Mouse (Mus musculus): ENCODE measurements around the gene Grtp1. TPM values are rescaled to one million over a fixed set of nuclear protein-coding genes. Genes with fewer than 3 reads are reported as not detected.

The Grtp1 gene
- 0.27 TPM in 1 of 2 replicates, not detected in the other for total RNA-seq (2017)

- 0 out of 2 replicates have a peak, but pooled peaks have one; percentile 7 for ATAC-seq (replicated peaks; ENCODE audit: low read depth, poor library complexity, severe bottlenecking)
These were observed at the start of gene Grtp1 for GRCm38 (mm10) chr8:13200301-13201012. Gene Grtp1 (minus strand): TSS chr8:13200620.

- no peak for ATAC-seq (replicated peaks; ENCODE audit: low read depth, poor library complexity, severe bottlenecking)
These were observed 44.0 kb upstream of the Grtp1 start for GRCm38 (mm10) chr8:13244343-13244880.

GRCm38 (mm10) chr8:13242985-13243870, 42.8 kb upstream of the Grtp1 start:
- no peak for ATAC-seq (replicated peaks; ENCODE audit: low read depth, poor library complexity, severe bottlenecking)

- ATAC-seq (replicated peaks; ENCODE audit: low read depth, poor library complexity, severe bottlenecking): no peak
These were observed 40.3 kb upstream of the Grtp1 start for GRCm38 (mm10) chr8:13240691-13241090.

- no peak for ATAC-seq (replicated peaks; ENCODE audit: low read depth, poor library complexity, severe bottlenecking)
These were observed 39.6 kb upstream of the Grtp1 start for GRCm38 (mm10) chr8:13240055-13240454.

GRCm38 (mm10) chr8:13234803-13235202, 34.4 kb upstream of the Grtp1 start:
- ATAC-seq (replicated peaks; ENCODE audit: low read depth, poor library complexity, severe bottlenecking): no peak

GRCm38 (mm10) chr8:13230471-13230870, 30.1 kb upstream of the Grtp1 start:
- no peak for ATAC-seq (replicated peaks; ENCODE audit: low read depth, poor library complexity, severe bottlenecking)

GRCm38 (mm10) chr8:13229802-13230201, 29.4 kb upstream of the Grtp1 start:
- ATAC-seq (replicated peaks; ENCODE audit: low read depth, poor library complexity, severe bottlenecking): no peak

GRCm38 (mm10) chr8:13228923-13229610, 28.6 kb upstream of the Grtp1 start:
- ATAC-seq (replicated peaks; ENCODE audit: low read depth, poor library complexity, severe bottlenecking): no peak

- ATAC-seq (replicated peaks; ENCODE audit: low read depth, poor library complexity, severe bottlenecking): peak; percentile 36
These were observed 26.8 kb upstream of the Grtp1 start for GRCm38 (mm10) chr8:13227184-13227583.

GRCm38 (mm10) chr8:13226288-13226687, 25.9 kb upstream of the Grtp1 start:
- ATAC-seq (replicated peaks; ENCODE audit: low read depth, poor library complexity, severe bottlenecking): no peak

GRCm38 (mm10) chr8:13224426-13224825, 24.0 kb upstream of the Grtp1 start:
- ATAC-seq (replicated peaks; ENCODE audit: low read depth, poor library complexity, severe bottlenecking): no peak

- ATAC-seq (replicated peaks; ENCODE audit: low read depth, poor library complexity, severe bottlenecking): no peak
These were observed 18.0 kb upstream of the Grtp1 start for GRCm38 (mm10) chr8:13218441-13218840.

GRCm38 (mm10) chr8:13217986-13218385, 17.6 kb upstream of the Grtp1 start:
- no peak for ATAC-seq (replicated peaks; ENCODE audit: low read depth, poor library complexity, severe bottlenecking)

GRCm38 (mm10) chr8:13217093-13217492, 16.7 kb upstream of the Grtp1 start:
- ATAC-seq (replicated peaks; ENCODE audit: low read depth, poor library complexity, severe bottlenecking): no peak

GRCm38 (mm10) chr8:13216386-13216785, 16.0 kb upstream of the Grtp1 start:
- ATAC-seq (replicated peaks; ENCODE audit: low read depth, poor library complexity, severe bottlenecking): no peak

- ATAC-seq (replicated peaks; ENCODE audit: low read depth, poor library complexity, severe bottlenecking): peak; percentile 82
These were observed 13.3 kb upstream of the Grtp1 start for GRCm38 (mm10) chr8:13213479-13214268.

- no peak for ATAC-seq (replicated peaks; ENCODE audit: low read depth, poor library complexity, severe bottlenecking)
These were observed 9.3 kb upstream of the Grtp1 start for GRCm38 (mm10) chr8:13209770-13210169.

- peak; percentile 70 for ATAC-seq (replicated peaks; ENCODE audit: low read depth, poor library complexity, severe bottlenecking)
These were observed 8.4 kb upstream of the Grtp1 start for GRCm38 (mm10) chr8:13208627-13209355.
